20 mouse cellular contexts compared by ENCODE assay signal in genomic region chr12:112632084-112632777, GRCm38 (mm10). TPM values are rescaled to one million over a fixed set of nuclear protein-coding genes. Genes with fewer than 3 reads are reported as not detected.
A peak's percentile ranks its signal among the peaks of the same experiment; 100 is the strongest.
DNase-seq lines count a peak whose midpoint lies in the region; ATAC-seq and TF ChIP-seq lines count a peak whose summit lies in the region.
"Had no signal": no experiment of that assay in that cellular context is flagged by ENCODE, and none has a peak within 500 bp of the region (broad histone marks: within the 10 kb centered on the region; RNA-seq: fewer than 3 reads in every experiment).

No protein-coding gene starts in this region.

- peaks cover 17% of the 10 kb centered on the region for H3K4me1 ChIP-seq in intestine, embryonic 16.5 days (ENCODE audit: control insufficient read depth, insufficient read depth, low read length)
- H3K4me1 ChIP-seq in intestine, postnatal 0 days (replicated peaks; ENCODE audit: control insufficient read depth, insufficient read depth, low read length) = peaks cover 10% of the 10 kb centered on the region; the same call in 1 of the 2 replicates
- H3K4me1 ChIP-seq in spleen, adult 2 months (ENCODE audit: control insufficient read depth, insufficient read depth, insufficient read length) = peaks cover 31% of the 10 kb centered on the region
- peaks cover 5 to 25% of the 10 kb centered on the region in 2 experiments; a peak in 3 of 4 replicates for H3K4me1 ChIP-seq in liver, embryonic 14.5 days (replicated peaks; ENCODE audit: control insufficient read depth in 2 of 2, insufficient read depth in 2 of 2, low read length in 1 of 2)
- peaks cover 28% of the 10 kb centered on the region for H3K4me1 ChIP-seq in stomach, embryonic 15.5 days

- H3K4me2 ChIP-seq in intestine, embryonic 16.5 days (ENCODE audit: low read depth, low read length) = no peak overlapping the region
- H3K4me2 ChIP-seq in intestine, postnatal 0 days (replicated peaks; ENCODE audit: low read depth) = no peak overlapping the region
- 0 out of 2 replicates have a peak overlapping the region, but pooled peaks have one; percentile 3 for H3K4me2 ChIP-seq in liver, embryonic 14.5 days (ENCODE audit: low read depth)
- no peak overlapping the region for H3K4me2 ChIP-seq in stomach, embryonic 15.5 days
- H3K4me2 ChIP-seq: forebrain, embryonic 12.5 days; limb, embryonic 12.5 days; midbrain, embryonic 13.5 days; neural tube, embryonic 15.5 days had no signal

- no peak for TF ChIP-seq CTCF in intestine, postnatal 0 days (IDR thresholded peaks at IDR 0.05; ENCODE audit: low read depth)
- no peak for TF ChIP-seq CTCF in spleen, adult 2 months (IDR thresholded peaks at IDR 0.05; ENCODE audit: extremely low read depth, insufficient read depth, insufficient read length, insufficient replicate concordance)
- TF ChIP-seq CTCF in liver, embryonic 14.5 days (IDR thresholded peaks at IDR 0.05; ENCODE audit: low read depth) = no peak

- no peak for TF ChIP-seq POLR2A in spleen, adult 2 months (IDR thresholded peaks at IDR 0.05; ENCODE audit: low read depth, low read length)

- H3K36me3 ChIP-seq in intestine, embryonic 16.5 days (ENCODE audit: control insufficient read depth, insufficient read depth, low read length) = no peaks in the 10 kb centered on the region
- H3K36me3 ChIP-seq in intestine, postnatal 0 days (ENCODE audit: control insufficient read depth, insufficient read depth) = no peaks in the 10 kb centered on the region
- H3K36me3 ChIP-seq in spleen, adult 2 months (ENCODE audit: control insufficient read depth, insufficient read depth, low read length) = no peaks in the 10 kb centered on the region
- H3K36me3 ChIP-seq in liver, embryonic 14.5 days (replicated peaks; ENCODE audit: control insufficient read depth, insufficient read depth, low read depth) = no peaks in the 10 kb centered on the region
- H3K36me3 ChIP-seq in stomach, embryonic 15.5 days = no peaks in the 10 kb centered on the region
- H3K36me3 ChIP-seq: forebrain, embryonic 12.5 days; limb, embryonic 12.5 days; midbrain, embryonic 13.5 days; neural tube, embryonic 15.5 days had no signal

- no peak for ATAC-seq in intestine, embryonic 16.5 days
- no peak for ATAC-seq in intestine, postnatal 0 days
- ATAC-seq in liver, embryonic 14.5 days (ENCODE audit: insufficient read depth) = no peak
- no peak for ATAC-seq in stomach, embryonic 15.5 days (ENCODE audit: insufficient read depth, low FRiP score, low read depth)
- ATAC-seq: activated CD4-positive, CD25-positive, alpha-beta regulatory T cell, adult 4 months; inflammation-experienced regulatory T-cells, adult 6 months; midbrain, embryonic 13.5 days; Patski had no signal

- H3K4me3 ChIP-seq in intestine, embryonic 16.5 days (ENCODE audit: low read length) = no peak overlapping the region
- H3K4me3 ChIP-seq in intestine, postnatal 0 days (ENCODE audit: low read depth, low read length) = no peak overlapping the region
- H3K4me3 ChIP-seq in spleen, adult 2 months (ENCODE audit: extremely low read depth, insufficient read depth, insufficient read length) = peak overlapping the region; percentile 2; the same call in 1 of the 2 replicates
- H3K4me3 ChIP-seq in liver, embryonic 14.5 days (ENCODE audit: insufficient read depth in 1 of 2, low read depth in 2 of 2, low read length in 2 of 2) = no peak overlapping the region
- no peak overlapping the region for H3K4me3 ChIP-seq in stomach, embryonic 15.5 days (replicated peaks)
- H3K4me3 ChIP-seq: forebrain, embryonic 12.5 days; left cerebral cortex, adult 2 months; limb, embryonic 12.5 days; midbrain, embryonic 13.5 days; myocyte; neural tube, embryonic 15.5 days had no signal

- TF ChIP-seq EP300 in liver, embryonic 14.5 days (IDR thresholded peaks at IDR 0.05; ENCODE audit: low read depth) = no peak

- WGBS in intestine, embryonic 16.5 days = 64% methylated on average over 11 of the region's 11 CpGs
- 56% methylated on average over 11 of the region's 11 CpGs for whole genome bisulfite sequencing in intestine, postnatal 0 days
- WGBS in spleen, adult 2 months = 77% methylated on average over 11 of the region's 11 CpGs
- 61% methylated on average over 11 of the region's 11 CpGs for WGBS in liver, embryonic 14.5 days (ENCODE audit: insufficient replicate concordance)
- 54% methylated on average over 11 of the region's 11 CpGs for WGBS in stomach, embryonic 15.5 days

- no peaks in the 10 kb centered on the region for H3K9me3 ChIP-seq in intestine, embryonic 16.5 days (ENCODE audit: control insufficient read depth, low read length)
- H3K9me3 ChIP-seq in intestine, postnatal 0 days (ENCODE audit: control insufficient read depth) = no peaks in the 10 kb centered on the region
- H3K9me3 ChIP-seq in liver, embryonic 14.5 days (ENCODE audit: control insufficient read depth, low read length) = no peaks in the 10 kb centered on the region
- H3K9me3 ChIP-seq in stomach, embryonic 15.5 days = no peaks in the 10 kb centered on the region
- H3K9me3 ChIP-seq: forebrain, embryonic 12.5 days; limb, embryonic 12.5 days; midbrain, embryonic 13.5 days; neural tube, embryonic 15.5 days had no signal

- H3K27me3 ChIP-seq in intestine, embryonic 16.5 days (replicated peaks; ENCODE audit: control insufficient read depth, insufficient read depth, low read length) = no peaks in the 10 kb centered on the region
- H3K27me3 ChIP-seq in intestine, postnatal 0 days (replicated peaks; ENCODE audit: control insufficient read depth, insufficient read depth, low read length) = no peaks in the 10 kb centered on the region
- no peaks in the 10 kb centered on the region for H3K27me3 ChIP-seq in spleen, adult 2 months (ENCODE audit: control insufficient read depth, insufficient read depth, low read length)
- no peaks in the 10 kb centered on the region for H3K27me3 ChIP-seq in liver, embryonic 14.5 days (ENCODE audit: control insufficient read depth, insufficient read depth, low read length)
- no peaks in the 10 kb centered on the region for H3K27me3 ChIP-seq in stomach, embryonic 15.5 days (replicated peaks)
- H3K27me3 ChIP-seq: forebrain, embryonic 12.5 days; limb, embryonic 12.5 days; midbrain, embryonic 13.5 days; neural tube, embryonic 15.5 days; Patski had no signal

- H3K9ac ChIP-seq in intestine, embryonic 16.5 days (ENCODE audit: low read depth, low read length) = no peak overlapping the region
- H3K9ac ChIP-seq in intestine, postnatal 0 days (ENCODE audit: low read depth, low read length) = no peak overlapping the region
- no peak overlapping the region for H3K9ac ChIP-seq in liver, embryonic 14.5 days (replicated peaks)
- no peak overlapping the region for H3K9ac ChIP-seq in stomach, embryonic 15.5 days
- H3K9ac ChIP-seq: forebrain, embryonic 12.5 days; limb, embryonic 12.5 days; midbrain, embryonic 13.5 days; neural tube, embryonic 15.5 days had no signal

- no peak for DNase-seq in spleen, adult 2 months (ENCODE audit: low read depth in 1 of 2, low spot score in 2 of 2)
- no peak for DNase-seq in spleen, adult 12 weeks (ENCODE audit: low spot score)
- DNase-seq in liver, embryonic 14.5 days (ENCODE audit: low read depth in 3 of 3, low spot score in 3 of 3) = no peak
- DNase-seq in left cerebral cortex, adult 9 months (ENCODE audit: low spot score in 2 of 2) = no peak
- DNase-seq: cerebellum, postnatal 25 days; gastrocnemius, postnatal 36 days; heart, postnatal 4 days; thymus, postnatal 14 days had no signal

- H3K27ac ChIP-seq in intestine, embryonic 16.5 days (ENCODE audit: low read length) = 0 out of 2 replicates have a peak overlapping the region, but pooled peaks have one; percentile 30
- H3K27ac ChIP-seq in intestine, postnatal 0 days (ENCODE audit: low read depth, low read length) = no peak overlapping the region
- H3K27ac ChIP-seq in spleen, adult 2 months (ENCODE audit: insufficient read depth, low read length) = peak overlapping the region; percentile 54
- H3K27ac ChIP-seq in liver, embryonic 14.5 days = no peak overlapping the region
- H3K27ac ChIP-seq in stomach, embryonic 15.5 days = peak overlapping the region; percentile 57; the same call in 1 of the 2 replicates
- H3K27ac ChIP-seq: forebrain, embryonic 12.5 days; left cerebral cortex, adult 2 months; limb, embryonic 12.5 days; midbrain, embryonic 13.5 days; neural tube, embryonic 15.5 days had no signal

RNA-seq across cellular contexts. Expression of gene Siva1, which starts 12.2 kb away (rescaled TPM):
- 168 and 186 TPM in 2 replicates for polyA plus RNA-seq in intestine, embryonic 16.5 days (2015; fragmentation: Nextera tagmentation; extraction: Ambion mirVana)
- 52.6 and 54.5 TPM in 2 replicates for polyA plus RNA-seq in intestine, postnatal 0 days (2015; fragmentation: Nextera tagmentation; extraction: Ambion mirVana)
- 31.6 and 42.5 TPM in 2 replicates for polyA plus RNA-seq in spleen, adult 2 months (2012; rRNA removed)
- 64.0 and 70.6 TPM in 2 replicates for polyA plus RNA-seq in liver, embryonic 14.5 days (2012; rRNA removed)
- 157 and 165 TPM in 2 replicates for polyA plus RNA-seq in liver, embryonic 14.5 days (2014; fragmentation: Nextera tagmentation; extraction: Ambion mirVana)
- polyA plus RNA-seq in stomach, embryonic 15.5 days (2015; fragmentation: Nextera tagmentation; extraction: Ambion mirVana) = 198 and 214 TPM in 2 replicates

RNA-seq across cellular contexts. Expression of gene Adssl1, which starts 12.4 kb away (rescaled TPM):
- 2.1 and 2.7 TPM in 2 replicates for polyA plus RNA-seq in intestine, embryonic 16.5 days (2015; fragmentation: Nextera tagmentation; extraction: Ambion mirVana)
- 0.57 and 0.67 TPM in 2 replicates for polyA plus RNA-seq in intestine, postnatal 0 days (2015; fragmentation: Nextera tagmentation; extraction: Ambion mirVana)
- polyA plus RNA-seq in spleen, adult 2 months (2012; rRNA removed) = 10.7 and 18.8 TPM in 2 replicates
- polyA plus RNA-seq in liver, embryonic 14.5 days (2012; rRNA removed) = 3.7 and 5.4 TPM in 2 replicates
- 7.6 and 8.5 TPM in 2 replicates for polyA plus RNA-seq in liver, embryonic 14.5 days (2014; fragmentation: Nextera tagmentation; extraction: Ambion mirVana)
- polyA plus RNA-seq in stomach, embryonic 15.5 days (2015; fragmentation: Nextera tagmentation; extraction: Ambion mirVana) = 4.3 and 4.4 TPM in 2 replicates

RNA-seq across cellular contexts. Expression of gene Akt1, which starts 42.5 kb away (rescaled TPM):
- polyA plus RNA-seq in intestine, embryonic 16.5 days (2015; fragmentation: Nextera tagmentation; extraction: Ambion mirVana) = 56.5 and 65.5 TPM in 2 replicates
- 121 and 125 TPM in 2 replicates for polyA plus RNA-seq in intestine, postnatal 0 days (2015; fragmentation: Nextera tagmentation; extraction: Ambion mirVana)
- polyA plus RNA-seq in spleen, adult 2 months (2012; rRNA removed) = 105 and 137 TPM in 2 replicates
- 33.6 and 41.2 TPM in 2 replicates for polyA plus RNA-seq in liver, embryonic 14.5 days (2012; rRNA removed)
- polyA plus RNA-seq in liver, embryonic 14.5 days (2014; fragmentation: Nextera tagmentation; extraction: Ambion mirVana) = 9.9 and 17.2 TPM in 2 replicates
- 161 and 170 TPM in 2 replicates for polyA plus RNA-seq in stomach, embryonic 15.5 days (2015; fragmentation: Nextera tagmentation; extraction: Ambion mirVana)

RNA-seq across cellular contexts. Expression of gene Inf2, which starts 43.6 kb away (rescaled TPM):
- polyA plus RNA-seq in intestine, embryonic 16.5 days (2015; fragmentation: Nextera tagmentation; extraction: Ambion mirVana) = 1.6 and 2.6 TPM in 2 replicates
- polyA plus RNA-seq in intestine, postnatal 0 days (2015; fragmentation: Nextera tagmentation; extraction: Ambion mirVana) = 0.70 and 1.1 TPM in 2 replicates
- polyA plus RNA-seq in spleen, adult 2 months (2012; rRNA removed) = 39.9 and 40.1 TPM in 2 replicates
- polyA plus RNA-seq in liver, embryonic 14.5 days (2012; rRNA removed) = 4.8 and 6.2 TPM in 2 replicates
- polyA plus RNA-seq in liver, embryonic 14.5 days (2014; fragmentation: Nextera tagmentation; extraction: Ambion mirVana) = 2.0 and 2.1 TPM in 2 replicates
- 4.3 and 4.4 TPM in 2 replicates for polyA plus RNA-seq in stomach, embryonic 15.5 days (2015; fragmentation: Nextera tagmentation; extraction: Ambion mirVana)

RNA-seq across cellular contexts. Expression of gene Zbtb42, which starts 46.4 kb away (rescaled TPM):
- 6.8 and 8.2 TPM in 2 replicates for polyA plus RNA-seq in intestine, embryonic 16.5 days (2015; fragmentation: Nextera tagmentation; extraction: Ambion mirVana)
- polyA plus RNA-seq in intestine, postnatal 0 days (2015; fragmentation: Nextera tagmentation; extraction: Ambion mirVana) = 8.1 and 8.3 TPM in 2 replicates
- polyA plus RNA-seq in spleen, adult 2 months (2012; rRNA removed) = 7.6 and 11.5 TPM in 2 replicates
- polyA plus RNA-seq in liver, embryonic 14.5 days (2012; rRNA removed) = 0.69 and 0.74 TPM in 2 replicates
- 0.64 and 1.1 TPM in 2 replicates for polyA plus RNA-seq in liver, embryonic 14.5 days (2014; fragmentation: Nextera tagmentation; extraction: Ambion mirVana)
- polyA plus RNA-seq in stomach, embryonic 15.5 days (2015; fragmentation: Nextera tagmentation; extraction: Ambion mirVana) = 9.3 and 10.8 TPM in 2 replicates

Comparison
In these comparisons a context has a peak if more than half of its experiments do, and no peak if none do; other contexts are left out.
1. H3K27ac ChIP-seq: peak in intestine, embryonic 16.5 days (single experiment), spleen, adult 2 months (single experiment) and stomach, embryonic 15.5 days (single experiment); none in intestine, postnatal 0 days (single experiment) and liver, embryonic 14.5 days (single experiment).